Mouse (Mus musculus): ENCODE results near the gene Fam118a. TPM values are rescaled to one million over a fixed set of nuclear protein-coding genes. Genes with fewer than 3 reads are reported as not detected.

The Fam118a gene
- total and polyA plus RNA-seq, 3 experiments = 4.7 to 6.3 (median 6.1) TPM

GRCm38 (mm10) chr15:84994498-84994897 lies 34.2 kb upstream of the Fam118a start:
- WGBS = 15% methylated on average over 6 of the region's 6 CpGs
- Histone ChIP-seq H3K36me3 (ENCODE audit: control insufficient read depth, insufficient read depth, low read length) (no peaks in the 10 kb centered on the region), H3K4me1 (ENCODE audit: control insufficient read depth, insufficient read depth, low read length) (no peaks in the 10 kb centered on the region), H3K4me3 (no peak overlapping the region), H3K79me2 (replicated peaks; ENCODE audit: control insufficient read depth, insufficient read depth, low read length) (no peaks in the 10 kb centered on the region), H3K27ac (no peak overlapping the region), H3K27me3 (ENCODE audit: control insufficient read depth, insufficient read depth, low read length) (no peaks in the 10 kb centered on the region), H3K9ac (ENCODE audit: low read depth, low read length) (no peak overlapping the region)
- peak in 1 of 2 experiments; percentile 41 for DNase-seq
- intact Hi-C loops (cut with DNase I) = no loop called here
- TF ChIP-seq POLR2A (IDR thresholded peaks at IDR 0.05; ENCODE audit: insufficient read depth, low read depth, low read length) (0 out of 2 replicates have a peak, but pooled peaks have one; percentile 24), CTCF (IDR thresholded peaks at IDR 0.05) (no peak), EP300 (IDR thresholded peaks at IDR 0.05; ENCODE audit: insufficient read depth, low read depth, low read length) (no peak)

GRCm38 (mm10) chr15:84995041-84995440 lies 33.7 kb upstream of the Fam118a start:
- H3K4me3 ChIP-seq = no peak overlapping the region
- H3K36me3 ChIP-seq (ENCODE audit: control insufficient read depth, insufficient read depth, low read length) = no peaks in the 10 kb centered on the region
- intact Hi-C loops (cut with DNase I) = no loop called here
- H3K4me1 ChIP-seq (ENCODE audit: control insufficient read depth, insufficient read depth, low read length) = no peaks in the 10 kb centered on the region
- TF ChIP-seq POLR2A (IDR thresholded peaks at IDR 0.05; ENCODE audit: insufficient read depth, low read depth, low read length) = no peak
- no peak for TF ChIP-seq EP300 (IDR thresholded peaks at IDR 0.05; ENCODE audit: insufficient read depth, low read depth, low read length)
- TF ChIP-seq CTCF (IDR thresholded peaks at IDR 0.05) = no peak
- no peak overlapping the region for H3K27ac ChIP-seq
- no peak for DNase-seq
- H3K79me2 ChIP-seq (replicated peaks; ENCODE audit: control insufficient read depth, insufficient read depth, low read length) = no peaks in the 10 kb centered on the region
- H3K9ac ChIP-seq (ENCODE audit: low read depth, low read length) = no peak overlapping the region
- 38% methylated on average over 6 of the region's 6 CpGs for WGBS
- H3K27me3 ChIP-seq (ENCODE audit: control insufficient read depth, insufficient read depth, low read length) = no peaks in the 10 kb centered on the region

- no peak overlapping the region for H3K4me3 ChIP-seq
- H3K27ac ChIP-seq = no peak overlapping the region
- H3K79me2 ChIP-seq (replicated peaks; ENCODE audit: control insufficient read depth, insufficient read depth, low read length) = no peaks in the 10 kb centered on the region
- no peaks in the 10 kb centered on the region for H3K36me3 ChIP-seq (ENCODE audit: control insufficient read depth, insufficient read depth, low read length)
- intact Hi-C loops (cut with DNase I) = loop anchor here (2.0 kb wide), 1 partner anchor 71 kb away; no protein-coding TSS in a partner anchor
- H3K4me1 ChIP-seq (ENCODE audit: control insufficient read depth, insufficient read depth, low read length) = no peaks in the 10 kb centered on the region
- H3K27me3 ChIP-seq (ENCODE audit: control insufficient read depth, insufficient read depth, low read length) = no peaks in the 10 kb centered on the region
- WGBS = 16% methylated on average over 1 of the region's 1 CpGs
- TF ChIP-seq POLR2A (IDR thresholded peaks at IDR 0.05; ENCODE audit: insufficient read depth, low read depth, low read length) (no peak), EP300 (IDR thresholded peaks at IDR 0.05; ENCODE audit: insufficient read depth, low read depth, low read length) (no peak), CTCF (IDR thresholded peaks at IDR 0.05) (peak; percentile 83)
- DNase-seq = peak; percentile 60 to 68
- H3K9ac ChIP-seq (ENCODE audit: low read depth, low read length) = no peak overlapping the region
Observed at GRCm38 (mm10) chr15:84995967-84996366, 32.8 kb upstream of the Fam118a start.

- no peak overlapping the region for H3K4me3 ChIP-seq
- H3K4me1 ChIP-seq (ENCODE audit: control insufficient read depth, insufficient read depth, low read length) = no peaks in the 10 kb centered on the region
- no peaks in the 10 kb centered on the region for H3K36me3 ChIP-seq (ENCODE audit: control insufficient read depth, insufficient read depth, low read length)
- WGBS = 63% methylated on average over 14 of the region's 14 CpGs
- H3K27ac ChIP-seq = no peak overlapping the region
- H3K79me2 ChIP-seq (replicated peaks; ENCODE audit: control insufficient read depth, insufficient read depth, low read length) = no peaks in the 10 kb centered on the region
- TF ChIP-seq CTCF (IDR thresholded peaks at IDR 0.05) = no peak
- no peak for TF ChIP-seq EP300 (IDR thresholded peaks at IDR 0.05; ENCODE audit: insufficient read depth, low read depth, low read length)
- no peak for TF ChIP-seq POLR2A (IDR thresholded peaks at IDR 0.05; ENCODE audit: insufficient read depth, low read depth, low read length)
- no peak for DNase-seq
- H3K27me3 ChIP-seq (ENCODE audit: control insufficient read depth, insufficient read depth, low read length) = no peaks in the 10 kb centered on the region
- no peak overlapping the region for H3K9ac ChIP-seq (ENCODE audit: low read depth, low read length)
- intact Hi-C loops (cut with DNase I) = loop anchor here (2.0 kb wide), 1 partner anchor 73 kb away; no protein-coding TSS in a partner anchor
Observed at GRCm38 (mm10) chr15:84997768-84998454, 30.8 kb upstream of the Fam118a start.

- Histone ChIP-seq H3K27me3 (ENCODE audit: control insufficient read depth, insufficient read depth, low read length) (no peaks in the 10 kb centered on the region), H3K4me1 (ENCODE audit: control insufficient read depth, insufficient read depth, low read length) (no peaks in the 10 kb centered on the region), H3K27ac (no peak overlapping the region), H3K79me2 (replicated peaks; ENCODE audit: control insufficient read depth, insufficient read depth, low read length) (no peaks in the 10 kb centered on the region), H3K4me3 (no peak overlapping the region), H3K36me3 (ENCODE audit: control insufficient read depth, insufficient read depth, low read length) (no peaks in the 10 kb centered on the region), H3K9ac (ENCODE audit: low read depth, low read length) (no peak overlapping the region)
- intact Hi-C loops (cut with DNase I) = no loop called here
- no peak for TF ChIP-seq POLR2A (IDR thresholded peaks at IDR 0.05; ENCODE audit: insufficient read depth, low read depth, low read length)
- no peak for TF ChIP-seq EP300 (IDR thresholded peaks at IDR 0.05; ENCODE audit: insufficient read depth, low read depth, low read length)
- TF ChIP-seq CTCF (IDR thresholded peaks at IDR 0.05) = no peak
- 71% methylated on average over 7 of the region's 7 CpGs for WGBS
- DNase-seq = no peak
Observed at GRCm38 (mm10) chr15:84999911-85000310, 28.8 kb upstream of the Fam118a start.
